Mouse (Mus musculus): Measurements from ENCODE around the gene Clic1.

DNA sequence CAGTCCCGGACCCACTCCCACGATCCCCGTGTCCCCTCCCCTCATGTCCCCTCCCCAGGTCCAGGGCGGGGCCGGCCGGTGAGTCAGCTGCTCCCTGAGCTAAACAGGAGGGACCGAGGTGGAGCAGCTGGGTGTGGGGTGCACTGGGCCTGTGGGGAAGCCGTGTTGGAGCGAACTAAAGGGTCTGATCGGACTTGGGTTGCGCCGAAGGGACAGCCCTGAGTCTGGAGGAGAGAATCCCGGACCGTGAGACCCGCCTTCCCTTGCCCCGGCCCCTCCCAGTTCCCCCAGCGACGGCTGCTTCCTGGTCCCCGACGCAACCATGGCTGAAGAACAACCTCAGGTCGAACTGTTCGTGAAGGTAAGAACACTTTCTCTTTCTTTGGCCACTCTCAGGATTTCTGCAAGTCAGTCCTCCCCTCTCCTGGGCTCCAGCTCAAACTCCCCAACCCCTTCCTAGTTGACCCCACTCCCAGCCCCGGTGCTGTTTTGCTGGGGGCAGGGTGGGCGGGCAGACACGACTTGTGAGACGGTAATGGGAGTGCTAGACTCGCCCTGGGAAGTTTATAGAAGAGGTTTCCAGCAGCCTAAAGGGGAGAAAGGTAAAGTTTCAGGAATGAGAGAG, 472 bp downstream of the Clic1 start:
- TF ChIP-seq POLR2A (IDR thresholded peaks at IDR 0.05; ENCODE audit: borderline replicate concordance, extremely low read depth, insufficient read depth, insufficient read length, poor library complexity, severe bottlenecking) (no peak), CTCF (IDR thresholded peaks at IDR 0.05; ENCODE audit: borderline replicate concordance, extremely low read depth, insufficient read depth, insufficient read length) (no peak)

Measured in brain, embryonic 14.5 days (tissue).